Mouse (Mus musculus) heart, embryonic 11.5 days (tissue): ENCODE measurements around the gene Tor3a. TPM values are rescaled to one million over a fixed set of nuclear protein-coding genes. Genes with fewer than 3 reads are reported as not detected.
A peak's percentile ranks its signal among the peaks of the same experiment; 100 is the strongest.

ENCODE experiments used
- ATAC-seq: fragments of 200-750 bp; cut with Nextera tagmentation; replicated peaks from 2 replicates; pipeline ENCODE4 v1.8.0; 2017; ENCODE audit warnings: moderate library complexity; ENCODE audit not compliant: insufficient number of reproducible peaks, low FRiP score, low TSS enrichment
- H3K27ac ChIP-seq: fragments of 300-500 bp; sonication (generic); 2 replicates; pipeline ENCODE4 v1.5.1; 2014; ENCODE audit warnings: mild to moderate bottlenecking, low read depth, low read length
- H3K27me3 ChIP-seq: fragments of 300-500 bp; sonication (generic); 2 replicates; pipeline ENCODE4 v1.6.1; 2014; ENCODE audit warnings: mild to moderate bottlenecking, low read length, mixed read lengths; ENCODE audit not compliant: control insufficient read depth, insufficient read depth
- H3K36me3 ChIP-seq: fragments of 300-500 bp; sonication (generic); 2 replicates; pipeline ENCODE4 v1.6.1; 2014; ENCODE audit warnings: mild to moderate bottlenecking, low read length, moderate library complexity, mixed read lengths; ENCODE audit not compliant: control insufficient read depth, insufficient read depth
- H3K4me1 ChIP-seq: fragments of 300-500 bp; sonication (generic); 2 replicates; pipeline ENCODE4 v1.6.1; 2014; ENCODE audit warnings: low read length; ENCODE audit not compliant: control insufficient read depth, insufficient read depth
- H3K4me2 ChIP-seq: fragments of 300-500 bp; sonication (generic); 2 replicates; pipeline ENCODE4 v1.6.1; 2014; ENCODE audit warnings: mild to moderate bottlenecking, moderate library complexity
- H3K4me3 ChIP-seq: fragments of 300-500 bp; sonication (generic); 2 replicates; pipeline ENCODE4 v1.5.1; 2014; ENCODE audit warnings: low read depth, low read length
- H3K9ac ChIP-seq: fragments of 300-500 bp; sonication (generic); 2 replicates; pipeline ENCODE4 v1.6.1; 2014; ENCODE audit warnings: mild to moderate bottlenecking, low read depth, low read length, moderate library complexity
- H3K9me3 ChIP-seq: fragments of 300-500 bp; sonication (generic); replicated peaks from 2 replicates; pipeline ENCODE4 v1.6.1; 2016; ENCODE audit warnings: low read length; ENCODE audit not compliant: control insufficient read depth
- WGBS: fragments of 180-500 bp; shearing (Covaris S2); extraction: QIAGEN DNeasy Blood & Tissue Kit; methylation state at CpG from one replicate; pipeline ENCODE4 v1.1.7; 2014; ENCODE audit not compliant: insufficient replicate concordance; 5-methylcytosine and 5-hydroxymethylcytosine counted together
- polyA plus RNA-seq: library from polyadenylated mRNA; unstranded; fragments of >200 nt; fragmentation: Nextera tagmentation; extraction: Ambion mirVana; gene quantifications from 2 replicates; pipeline ENCODE4 v1.2.1, GENCODE M21; 2014

The Tor3a gene
- polyA plus RNA-seq, 1 experiment from 2014 or later = 4.5 TPM

GRCm38 (mm10) chr1:156633095-156633494 is 41.1 kb downstream of the Tor3a start:
- no peak overlapping the region for H3K4me2 ChIP-seq
- H3K36me3 ChIP-seq = peaks cover 29% of the 10 kb centered on the region
- WGBS = 78% methylated on average over 10 of the region's 10 CpGs
- H3K4me1 ChIP-seq = no peaks in the 10 kb centered on the region
- ATAC-seq = no peak
- no peak overlapping the region for H3K27ac ChIP-seq
- no peaks in the 10 kb centered on the region for H3K9me3 ChIP-seq
- H3K9ac ChIP-seq = no peak overlapping the region
- no peaks in the 10 kb centered on the region for H3K27me3 ChIP-seq
- no peak overlapping the region for H3K4me3 ChIP-seq

DNA sequence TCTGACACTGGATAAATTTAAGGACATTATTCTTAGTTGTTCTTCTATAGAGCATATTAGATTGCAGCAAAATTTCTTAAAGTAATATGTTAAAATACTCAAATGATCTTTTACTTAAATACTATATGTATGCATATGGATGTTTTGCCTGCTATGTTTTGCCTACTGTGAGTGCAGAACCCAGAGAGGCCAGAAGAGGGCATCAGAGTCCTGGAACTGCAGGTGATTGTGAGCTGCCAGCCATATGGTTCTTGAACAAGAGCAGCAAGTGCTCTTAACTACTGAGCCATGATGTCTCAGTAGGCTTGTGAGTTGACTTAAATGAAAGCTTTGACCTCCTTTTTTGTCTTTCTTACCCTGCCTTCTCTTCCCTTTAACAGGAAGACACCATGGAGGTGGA is 43.2 kb downstream of the Tor3a start:
- Histone ChIP-seq H3K9me3 (no peaks in the 10 kb centered on the region), H3K4me2 (no peak overlapping the region), H3K4me1 (no peaks in the 10 kb centered on the region), H3K27ac (no peak overlapping the region), H3K36me3 (peaks cover 24% of the 10 kb centered on the region), H3K9ac (no peak overlapping the region), H3K4me3 (no peak overlapping the region), H3K27me3 (no peaks in the 10 kb centered on the region)
- no peak for ATAC-seq

DNA sequence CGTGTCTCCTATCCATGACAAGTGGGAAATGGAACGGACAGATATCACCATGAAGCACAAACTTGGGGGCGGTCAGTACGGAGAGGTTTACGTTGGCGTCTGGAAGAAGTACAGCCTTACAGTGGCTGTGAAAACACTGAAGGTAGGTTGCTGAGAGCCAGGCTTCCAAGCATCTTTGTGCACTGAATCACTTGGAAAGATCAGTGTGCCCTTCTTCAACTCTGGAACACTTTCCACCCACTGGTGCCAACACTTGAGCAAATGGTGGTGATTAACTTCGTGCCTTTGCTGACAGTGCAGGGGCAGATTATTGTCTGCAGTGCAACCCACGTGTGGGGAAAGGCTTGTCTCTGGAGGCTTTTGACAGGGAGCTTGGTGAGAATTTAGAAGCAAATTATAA is 44.2 kb downstream of the Tor3a start:
- peaks cover 28% of the 10 kb centered on the region for H3K36me3 ChIP-seq
- H3K27ac ChIP-seq = no peak overlapping the region
- H3K27me3 ChIP-seq = no peaks in the 10 kb centered on the region
- no peak for ATAC-seq
- no peak overlapping the region for H3K4me2 ChIP-seq
- H3K9me3 ChIP-seq = no peaks in the 10 kb centered on the region
- 91% methylated on average over 8 of the region's 8 CpGs for WGBS
- no peaks in the 10 kb centered on the region for H3K4me1 ChIP-seq
- H3K9ac ChIP-seq = no peak overlapping the region
- no peak overlapping the region for H3K4me3 ChIP-seq

- peaks cover 24% of the 10 kb centered on the region for H3K36me3 ChIP-seq
- H3K4me3 ChIP-seq = no peak overlapping the region
Observed at GRCm38 (mm10) chr1:156626729-156627128, 47.4 kb downstream of the Tor3a start.

DNA sequence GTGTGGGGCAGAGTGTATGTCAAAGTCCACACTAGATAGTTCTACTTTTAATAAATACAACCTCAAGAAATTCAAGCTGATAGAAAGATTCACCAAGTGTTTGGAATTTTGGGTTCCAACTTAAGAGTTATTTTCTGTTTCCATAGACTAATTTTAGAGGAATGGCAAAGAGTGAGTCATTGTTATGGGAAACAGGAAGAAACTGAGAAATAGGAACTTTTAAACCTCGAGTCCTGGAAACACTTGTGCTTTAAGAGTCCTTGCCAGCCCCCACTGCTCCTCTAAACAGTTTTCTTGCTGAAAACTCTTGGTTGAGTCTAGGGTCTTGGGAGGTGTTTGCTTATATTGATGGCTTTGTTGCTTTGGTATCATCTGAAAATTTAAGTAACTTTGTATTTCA is 49.9 kb downstream of the Tor3a start:
- WGBS = 52% methylated on average over 1 of the region's 1 CpGs
- Histone ChIP-seq H3K4me3 (no peak overlapping the region), H3K9ac (no peak overlapping the region), H3K9me3 (no peaks in the 10 kb centered on the region), H3K4me1 (peaks cover 7% of the 10 kb centered on the region; the same call in 1 of the 2 replicates), H3K36me3 (0 out of 2 replicates have a peak, but pooled peaks cover 6% of the 10 kb centered on the region), H3K4me2 (no peak overlapping the region), H3K27me3 (no peaks in the 10 kb centered on the region), H3K27ac (no peak overlapping the region)
- ATAC-seq = no peak

More at GRCm38 (mm10) chr1:156626729-156627128, 47.4 kb downstream of the Tor3a start:
- Histone ChIP-seq H3K27ac (no peak overlapping the region), H3K9ac (no peak overlapping the region), H3K9me3 (no peaks in the 10 kb centered on the region), H3K4me2 (no peak overlapping the region), H3K27me3 (no peaks in the 10 kb centered on the region), H3K4me1 (no peaks in the 10 kb centered on the region)
- WGBS = 80% methylated on average over 4 of the region's 4 CpGs
- ATAC-seq = no peak

DNA sequence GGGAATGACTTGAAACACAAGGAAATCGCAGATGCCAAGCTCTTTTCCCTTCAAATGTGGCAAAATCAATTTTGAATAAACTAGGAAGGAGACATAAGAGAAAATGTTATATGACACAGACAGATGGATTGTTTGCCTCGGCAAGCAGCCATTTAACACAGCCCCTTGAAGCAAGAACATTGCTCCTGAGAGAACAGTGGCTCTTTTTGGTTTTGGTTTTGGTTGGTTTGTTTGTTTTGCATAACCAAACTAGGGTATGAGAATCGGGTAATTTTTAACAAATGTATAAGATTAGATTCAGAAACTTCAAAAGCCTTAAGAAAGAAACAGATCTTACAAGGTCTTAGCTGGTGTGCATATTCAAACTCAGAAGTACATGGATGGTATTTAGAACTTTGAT is 53.2 kb downstream of the Tor3a start:
- 0 out of 2 replicates have a peak, but pooled peaks cover 4% of the 10 kb centered on the region for H3K36me3 ChIP-seq
- no peak overlapping the region for H3K9ac ChIP-seq
- H3K27me3 ChIP-seq = no peaks in the 10 kb centered on the region
- no peak overlapping the region for H3K4me2 ChIP-seq
- no peak overlapping the region for H3K27ac ChIP-seq
- H3K9me3 ChIP-seq = no peaks in the 10 kb centered on the region
- H3K4me3 ChIP-seq = no peak overlapping the region
- peaks cover 14% of the 10 kb centered on the region for H3K4me1 ChIP-seq
- 86% methylated on average over 3 of the region's 3 CpGs for WGBS
- ATAC-seq = no peak

- WGBS = 60% methylated on average over 4 of the region's 4 CpGs
- H3K27ac ChIP-seq = peak overlapping the region; percentile 22; the same call in 1 of the 2 replicates
- H3K9ac ChIP-seq = no peak overlapping the region
Observed at GRCm38 (mm10) chr1:156620292-156620909, 53.8 kb downstream of the Tor3a start.

DNA sequence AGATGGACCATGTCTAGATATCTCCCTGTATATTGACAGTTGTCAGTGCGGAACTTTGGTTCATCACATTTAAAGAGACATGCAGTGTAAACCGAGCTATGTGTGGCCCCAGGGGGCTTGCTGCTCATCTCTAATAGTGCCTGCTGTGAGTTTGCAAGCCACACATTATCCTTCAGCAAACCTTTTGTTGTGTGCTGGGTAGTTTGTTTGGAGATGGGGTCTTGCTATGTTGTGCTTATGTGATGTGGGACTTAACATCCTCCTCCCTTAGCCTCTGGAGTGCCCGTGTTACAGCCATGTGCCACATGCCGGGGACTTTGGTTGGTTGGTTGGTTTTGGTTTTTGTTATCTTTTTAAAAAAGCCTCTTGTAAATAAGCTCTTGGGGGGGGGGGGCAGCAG is 56.3 kb downstream of the Tor3a start:
- Histone ChIP-seq H3K4me1 (peaks cover 31% of the 10 kb centered on the region), H3K36me3 (no peaks in the 10 kb centered on the region), H3K4me2 (no peak overlapping the region; the same call in 1 of the 2 replicates), H3K9me3 (no peaks in the 10 kb centered on the region), H3K9ac (no peak overlapping the region), H3K27ac (no peak overlapping the region), H3K4me3 (no peak overlapping the region), H3K27me3 (no peaks in the 10 kb centered on the region)
- 44% methylated on average over 4 of the region's 4 CpGs for WGBS
- ATAC-seq = no peak

More at GRCm38 (mm10) chr1:156620292-156620909, 53.8 kb downstream of the Tor3a start:
- no peak for ATAC-seq
- H3K27me3 ChIP-seq = no peaks in the 10 kb centered on the region
- no peaks in the 10 kb centered on the region for H3K9me3 ChIP-seq
- no peak overlapping the region for H3K4me2 ChIP-seq
- H3K4me3 ChIP-seq = no peak overlapping the region
- 0 out of 2 replicates have a peak, but pooled peaks cover 2% of the 10 kb centered on the region for H3K36me3 ChIP-seq
- H3K4me1 ChIP-seq = peaks cover 19% of the 10 kb centered on the region

DNA sequence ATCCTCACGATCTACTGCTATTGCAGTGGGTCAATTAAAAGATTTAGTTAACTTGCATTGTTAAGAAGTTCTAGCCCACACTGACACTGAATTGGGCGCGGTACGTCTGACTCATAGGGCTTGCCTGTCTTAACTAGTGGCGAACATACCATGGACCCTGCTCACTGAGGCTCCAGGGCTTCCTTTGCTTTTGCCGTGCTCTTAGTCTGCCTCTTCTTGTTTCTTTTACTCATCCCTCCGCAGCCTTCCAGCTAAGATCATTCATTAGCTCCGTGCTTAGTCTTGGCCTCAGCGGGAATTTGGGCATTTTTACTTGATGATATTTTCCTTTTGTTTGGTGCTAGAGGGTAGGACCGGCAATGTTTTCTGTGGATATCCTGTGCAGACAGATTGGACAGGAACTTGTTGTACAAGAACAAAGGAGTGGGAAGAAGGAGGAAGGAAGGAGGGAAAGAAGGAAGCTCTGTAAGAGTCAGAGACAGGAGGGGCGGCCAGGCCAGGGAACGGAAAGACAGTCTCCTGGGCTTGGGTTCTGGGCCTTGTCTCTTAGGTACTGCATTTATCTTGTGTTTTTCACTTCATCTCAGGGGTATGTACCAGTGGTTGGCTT is 57.1 kb downstream of the Tor3a start:
- H3K9ac ChIP-seq = no peak overlapping the region
- H3K27ac ChIP-seq = peak overlapping the region; percentile 62
- H3K4me1 ChIP-seq = peaks cover 31% of the 10 kb centered on the region
- no peaks in the 10 kb centered on the region for H3K9me3 ChIP-seq
- H3K4me2 ChIP-seq = peak overlapping the region; percentile 42
- WGBS = 47% methylated on average over 12 of the region's 12 CpGs
- no peak for ATAC-seq
- 0 out of 2 replicates have a peak overlapping the region, but pooled peaks have one; percentile 10 for H3K4me3 ChIP-seq
- no peaks in the 10 kb centered on the region for H3K36me3 ChIP-seq
- no peaks in the 10 kb centered on the region for H3K27me3 ChIP-seq
